Mouse (Mus musculus) lung, adult 2 months (tissue): ENCODE results near the gene Gm11567. TPM values are rescaled to one million over a fixed set of nuclear protein-coding genes. Genes with fewer than 3 reads are reported as not detected.

ENCODE experiments used
- DNase-seq: peaks from one replicate; pipeline ENCODE4 v3.0.0; 2022
- H3K4me1 ChIP-seq: fragments of 200-500 bp; 2 replicates; pipeline ENCODE4 v1.6.1; 2011; ENCODE audit warnings: low read length; ENCODE audit not compliant: control insufficient read depth, insufficient read depth
- H3K4me3 ChIP-seq: fragments of 200-500 bp; replicated peaks from 2 replicates; pipeline ENCODE3; 2011; ENCODE audit warnings: low read depth, mild to moderate bottlenecking, control low read depth, low read length; ENCODE audit errors: extremely low read depth
- CTCF ChIP-seq: fragments of 200-500 bp; IDR thresholded peaks from 2 replicates; pipeline ENCODE4 v1.5.1; 2011; ENCODE audit warnings: mild to moderate bottlenecking, low read length, control low read depth; ENCODE audit not compliant: insufficient read depth
- POLR2A ChIP-seq: fragments of 200-500 bp; IDR thresholded peaks from 2 replicates; pipeline ENCODE4 v1.6.1; 2011; ENCODE audit warnings: low read depth, mild to moderate bottlenecking, control low read depth, low read length, borderline replicate concordance; ENCODE audit errors: extremely low read depth
- WGBS: fragments of 180-500 bp; shearing (Covaris S2); methylation state at CpG from one replicate; pipeline ENCODE4 v1.1.7; 2018; 5-methylcytosine and 5-hydroxymethylcytosine counted together
- polyA plus RNA-seq: library from polyadenylated mRNA; depleted of rRNA; stranded (reverse); fragments of >200 nt; gene quantifications from 2 replicates; pipeline ENCODE4 v1.2.3, GENCODE M21; 2012; rRNA removed

Gm11567 gene
- polyA plus RNA-seq, 1 experiment: 0.19 TPM

DNA sequence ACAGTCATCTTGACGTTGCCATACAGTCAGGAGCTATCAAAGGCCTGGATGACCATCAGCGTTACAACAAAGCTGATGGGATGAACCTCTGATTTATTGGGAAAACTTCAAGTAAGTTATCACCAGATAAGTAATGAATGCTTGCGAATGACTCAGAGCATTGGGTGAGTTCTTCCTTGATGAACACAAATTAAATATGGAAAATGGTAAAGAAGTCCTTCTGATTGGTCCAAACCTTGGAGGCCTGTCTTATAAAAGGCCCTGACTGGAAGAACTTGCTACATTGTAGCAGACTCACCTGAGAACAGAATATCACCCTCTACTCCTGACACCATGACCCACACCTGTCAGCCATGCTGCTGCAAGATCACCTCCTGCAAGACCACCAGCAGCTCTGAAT lies 35.5 kb downstream of the Gm11567 start, which contains the start of gene Gm11565:
Gene Gm11565, plus strand, starts transcription at position 301 of the 400 bp plus-strand sequence.
- 86% methylated on average over 3 of the region's 3 CpGs for WGBS
- DNase-seq: no peak
- no peak for TF ChIP-seq POLR2A
- TF ChIP-seq CTCF: no peak
- Histone ChIP-seq H3K4me3 (no peak within 1 kb of the TSS), H3K4me1 (no peaks in the 10 kb centered on the region)

Other genes with a start within 250 kb of the Gm11567 start
- gene Krtap4-2, start 244.1 kb upstream of the Gm11567 start, polyA plus RNA-seq: not detected in 2 replicates
- gene Krtap4-7, start 235.1 kb upstream of the Gm11567 start, polyA plus RNA-seq: not detected in 2 replicates
- not detected in 2 replicates for gene Gm11555, start 229.0 kb upstream of the Gm11567 start, polyA plus RNA-seq
- gene Gm11563, start 220.2 kb upstream of the Gm11567 start, polyA plus RNA-seq: not detected in 2 replicates
- not detected in 2 replicates for gene Krtap4-6, start 213.2 kb upstream of the Gm11567 start, polyA plus RNA-seq
- gene Gm14190, start 188.4 kb upstream of the Gm11567 start, polyA plus RNA-seq: not detected in 2 replicates
- not detected in 2 replicates for gene Gm14180, start 144.9 kb upstream of the Gm11567 start, polyA plus RNA-seq
- not detected in 2 replicates for gene Gm11595, start 106.3 kb upstream of the Gm11567 start, polyA plus RNA-seq
- gene Krtap4-8, start 98.5 kb upstream of the Gm11567 start, polyA plus RNA-seq: not detected in 2 replicates
- not detected in 2 replicates for gene Krtap4-9, start 94.0 kb upstream of the Gm11567 start, polyA plus RNA-seq
- not detected in 2 replicates for gene Gm11596, start 85.7 kb upstream of the Gm11567 start, polyA plus RNA-seq
- gene Gm11569, start 80.3 kb upstream of the Gm11567 start, polyA plus RNA-seq: not detected in 2 replicates
- not detected in 2 replicates for gene Gm11554, start 74.7 kb upstream of the Gm11567 start, polyA plus RNA-seq
- gene Krtap4-13, start 69.3 kb upstream of the Gm11567 start, polyA plus RNA-seq: not detected in 2 replicates
- gene Gm11564, start 63.5 kb upstream of the Gm11567 start, polyA plus RNA-seq: not detected in 2 replicates
- gene 2300003K06Rik, start 41.1 kb upstream of the Gm11567 start, polyA plus RNA-seq: not detected in 2 replicates
- not detected in 2 replicates for gene Krtap4-16, start 27.6 kb upstream of the Gm11567 start, polyA plus RNA-seq
- gene Gm11568, start 21.3 kb upstream of the Gm11567 start, polyA plus RNA-seq: not detected in 2 replicates
- not detected in 2 replicates for gene Gm11559, start 14.7 kb upstream of the Gm11567 start, polyA plus RNA-seq
- not detected in 2 replicates for gene Krtap9-1, start 5.8 kb upstream of the Gm11567 start, polyA plus RNA-seq
- gene Krtap31-1, start 28.7 kb downstream of the Gm11567 start, polyA plus RNA-seq: not detected in 2 replicates
- not detected in 2 replicates for gene Gm11565, start 35.6 kb downstream of the Gm11567 start, polyA plus RNA-seq
- not detected in 2 replicates for gene Krtap31-2, start 57.1 kb downstream of the Gm11567 start, polyA plus RNA-seq
- not detected in 2 replicates for gene Krtap9-5, start 69.3 kb downstream of the Gm11567 start, polyA plus RNA-seq
- gene Krtap29-1, start 99.9 kb downstream of the Gm11567 start, polyA plus RNA-seq: not detected in 2 replicates
- not detected in 2 replicates for gene Krtap16-1, start 107.4 kb downstream of the Gm11567 start, polyA plus RNA-seq
- 5.5 and 8.8 TPM in 2 replicates for gene Krtap17-1, start 114.8 kb downstream of the Gm11567 start, polyA plus RNA-seq
- gene Krt33a, start 137.0 kb downstream of the Gm11567 start, polyA plus RNA-seq: not detected in 2 replicates
- gene Krt33b, start 150.7 kb downstream of the Gm11567 start, polyA plus RNA-seq: not detected in 2 replicates
- 0.07 TPM in 1 of 2 replicates, not detected in the other for gene Krt34, start 162.4 kb downstream of the Gm11567 start, polyA plus RNA-seq
- gene Krt31, start 171.4 kb downstream of the Gm11567 start, polyA plus RNA-seq: 0.14 TPM in 1 of 2 replicates, not detected in the other
- gene Krt32, start 209.0 kb downstream of the Gm11567 start, polyA plus RNA-seq: 26.6 TPM in 1 of 2 replicates, not detected in the other
- 0.22 TPM in 1 of 2 replicates, not detected in the other for gene Krt35, start 217.1 kb downstream of the Gm11567 start, polyA plus RNA-seq
- 0.25 and 0.50 TPM in 2 replicates for gene Krt36, start 226.4 kb downstream of the Gm11567 start, polyA plus RNA-seq
- 0.25 and 1,946 TPM in 2 replicates for gene Krt13, start 242.4 kb downstream of the Gm11567 start, polyA plus RNA-seq